11 mouse cellular contexts compared by ENCODE assay signal in genomic region chr17:46876371-46876950, GRCm38 (mm10). TPM values are rescaled to one million over a fixed set of nuclear protein-coding genes. Genes with fewer than 3 reads are reported as not detected.
DNase-seq lines count a peak whose midpoint lies in the region; ATAC-seq and TF ChIP-seq lines count a peak whose summit lies in the region.
"Had no signal": no experiment of that assay in that cellular context is flagged by ENCODE, and none has a peak within 500 bp of the region (broad histone marks: within the 10 kb centered on the region; RNA-seq: fewer than 3 reads in every experiment).

No protein-coding gene starts in this region.

- H3K9me3 ChIP-seq in intestine, postnatal 0 days (ENCODE audit: control insufficient read depth) = no peaks in the 10 kb centered on the region
- H3K9me3 ChIP-seq in liver, embryonic 12.5 days (replicated peaks) = no peaks in the 10 kb centered on the region
- H3K9me3 ChIP-seq: midbrain, embryonic 13.5 days had no signal

- H3K27ac ChIP-seq in intestine, postnatal 0 days (ENCODE audit: low read depth, low read length) = no peak overlapping the region
- H3K27ac ChIP-seq in liver, embryonic 12.5 days = peak overlapping the region; percentile 18; the same call in 1 of the 2 replicates
- H3K27ac ChIP-seq: hindbrain, embryonic 14.5 days; midbrain, embryonic 13.5 days had no signal

- H3K9ac ChIP-seq in intestine, postnatal 0 days (ENCODE audit: low read depth, low read length) = no peak overlapping the region
- no peak overlapping the region for H3K9ac ChIP-seq in liver, embryonic 12.5 days
- H3K9ac ChIP-seq: hindbrain, embryonic 14.5 days; midbrain, embryonic 13.5 days had no signal

- ATAC-seq in intestine, postnatal 0 days = peak; percentile 78
- ATAC-seq in liver, embryonic 12.5 days = 0 out of 2 replicates have a peak, but pooled peaks have one; percentile 24
- ATAC-seq: midbrain, embryonic 13.5 days had no signal

- DNase-seq in embryo, embryonic 10 days (ENCODE audit: low spot score) = peak; percentile 43
- DNase-seq in embryo, embryonic 9.5 days (ENCODE audit: extremely low spot score) = no peak
- peak; percentile 86 for DNase-seq in ES-CJ7 (ENCODE audit: low read depth, low spot score)
- DNase-seq in cerebellum, postnatal 36 days = no peak
- no peak for DNase-seq in thymus, postnatal 14 days
- no peak for DNase-seq in right cerebral cortex, postnatal 4 days
- DNase-seq: gastrocnemius, postnatal 25 days had no signal

- no peak overlapping the region for H3K4me3 ChIP-seq in intestine, postnatal 0 days (ENCODE audit: low read depth, low read length)
- H3K4me3 ChIP-seq in liver, embryonic 12.5 days = no peak overlapping the region
- H3K4me3 ChIP-seq: midbrain, embryonic 13.5 days had no signal

- H3K4me2 ChIP-seq in intestine, postnatal 0 days (replicated peaks; ENCODE audit: low read depth) = no peak overlapping the region
- no peak overlapping the region for H3K4me2 ChIP-seq in liver, embryonic 12.5 days
- H3K4me2 ChIP-seq: hindbrain, embryonic 14.5 days; midbrain, embryonic 13.5 days had no signal

- no peak for TF ChIP-seq CTCF in intestine, postnatal 0 days (IDR thresholded peaks at IDR 0.05; ENCODE audit: low read depth)

- H3K27me3 ChIP-seq in intestine, postnatal 0 days (replicated peaks; ENCODE audit: control insufficient read depth, insufficient read depth, low read length) = no peaks in the 10 kb centered on the region
- H3K27me3 ChIP-seq in liver, embryonic 12.5 days (replicated peaks) = no peaks in the 10 kb centered on the region
- H3K27me3 ChIP-seq: midbrain, embryonic 13.5 days had no signal

- 0 out of 2 replicates have a peak, but pooled peaks cover 5% of the 10 kb centered on the region for H3K4me1 ChIP-seq in intestine, postnatal 0 days (replicated peaks; ENCODE audit: control insufficient read depth, insufficient read depth, low read length)
- peaks cover 26% of the 10 kb centered on the region for H3K4me1 ChIP-seq in liver, embryonic 12.5 days

- WGBS in intestine, postnatal 0 days = 35% methylated on average over 8 of the region's 8 CpGs
- WGBS in liver, embryonic 12.5 days (ENCODE audit: insufficient replicate concordance) = 71% methylated on average over 8 of the region's 8 CpGs

- no peaks in the 10 kb centered on the region; the same call in 1 of the 2 replicates for H3K36me3 ChIP-seq in intestine, postnatal 0 days (ENCODE audit: control insufficient read depth, insufficient read depth)
- H3K36me3 ChIP-seq in liver, embryonic 12.5 days = no peaks in the 10 kb centered on the region
- H3K36me3 ChIP-seq: midbrain, embryonic 13.5 days had no signal

RNA-seq across cellular contexts. Expression of gene Tbcc, which starts 14.0 kb away (rescaled TPM):
- polyA plus RNA-seq in intestine, postnatal 0 days (2015; fragmentation: Nextera tagmentation; extraction: Ambion mirVana) = 40.1 and 40.2 TPM in 2 replicates
- 34.2 and 36.4 TPM in 2 replicates for polyA plus RNA-seq in liver, embryonic 12.5 days (2016; fragmentation: Nextera tagmentation; extraction: Ambion mirVana)

RNA-seq across cellular contexts. Expression of gene Bicral, which starts 18.2 kb away (rescaled TPM):
- polyA plus RNA-seq in intestine, postnatal 0 days (2015; fragmentation: Nextera tagmentation; extraction: Ambion mirVana) = 2.2 and 2.6 TPM in 2 replicates
- 4.8 and 5.2 TPM in 2 replicates for polyA plus RNA-seq in liver, embryonic 12.5 days (2016; fragmentation: Nextera tagmentation; extraction: Ambion mirVana)

RNA-seq across cellular contexts. Expression of gene Prph2, which starts 33.8 kb away (rescaled TPM):
- polyA plus RNA-seq in intestine, postnatal 0 days (2015; fragmentation: Nextera tagmentation; extraction: Ambion mirVana) = not detected in 2 replicates
- not detected in 2 replicates for polyA plus RNA-seq in liver, embryonic 12.5 days (2016; fragmentation: Nextera tagmentation; extraction: Ambion mirVana)
- polyA plus RNA-seq: hindbrain, embryonic 14.5 days; midbrain, embryonic 13.5 days had no signal

Comparison
In these comparisons a context has a peak if more than half of its experiments do, and no peak if none do; other contexts are left out.
1. DNase-seq: peak in embryo, embryonic 10 days (single experiment) and ES-CJ7 (single experiment); none in embryo, embryonic 9.5 days (single experiment), cerebellum, postnatal 36 days (0 of 2), thymus, postnatal 14 days (single experiment) and right cerebral cortex, postnatal 4 days (single experiment).